Mouse (Mus musculus) T-helper 17 cell (primary cell): Measurements from ENCODE around the gene Galntl6.

Experiments used
- in situ Hi-C, 2 experiments: fragments of 300-600 bp; cut with MboI, MseI; formaldehyde crosslinking; loops; 1 replicate in 1 of 2; 2 replicates in 1 of 2; pipeline ENCODE4 v1.15.1; 2025; ENCODE audit warnings: high pct_unique_total_duplicates in 2 of 2

Galntl6 gene

DNA sequence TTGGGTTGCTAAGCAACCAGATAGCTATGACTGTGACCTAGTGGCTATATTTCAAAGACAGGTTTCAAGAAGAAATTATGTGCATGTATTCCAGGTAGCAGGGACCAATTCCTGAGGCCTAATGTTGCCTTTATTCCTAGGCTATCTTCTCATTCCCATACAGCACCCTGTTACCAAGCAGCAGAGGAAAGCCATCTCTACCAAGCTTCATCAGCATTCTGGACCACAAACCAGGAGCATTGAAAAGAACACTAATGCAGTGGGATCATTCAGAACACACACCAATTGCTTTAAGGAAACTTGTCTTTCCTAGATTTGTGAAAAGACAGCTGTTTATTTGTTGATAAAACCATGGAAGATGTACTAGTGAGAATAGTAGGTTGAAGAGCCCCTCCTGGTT is 622.4 kb downstream of the Galntl6 start:
- in situ Hi-C loops: no loop called here

DNA sequence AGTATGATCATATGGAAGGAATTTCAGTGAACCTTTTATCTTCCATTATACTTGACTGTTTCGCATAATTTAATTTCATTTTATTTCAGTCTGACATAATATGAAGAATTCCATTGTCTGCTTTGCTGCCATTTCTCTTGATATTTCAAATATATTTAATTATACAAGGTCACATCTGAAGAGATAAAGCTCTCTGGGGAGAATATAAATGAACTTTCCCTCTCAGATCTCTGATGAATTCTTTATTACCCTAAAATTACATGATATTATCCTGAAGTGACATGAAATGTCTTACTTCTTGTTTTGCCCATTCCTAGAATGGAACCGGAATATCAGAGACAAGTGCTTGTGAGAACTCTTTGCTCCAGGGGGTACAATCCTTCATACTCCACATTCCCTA is 647.0 kb downstream of the Galntl6 start:
- in situ Hi-C loops: no loop called here

DNA sequence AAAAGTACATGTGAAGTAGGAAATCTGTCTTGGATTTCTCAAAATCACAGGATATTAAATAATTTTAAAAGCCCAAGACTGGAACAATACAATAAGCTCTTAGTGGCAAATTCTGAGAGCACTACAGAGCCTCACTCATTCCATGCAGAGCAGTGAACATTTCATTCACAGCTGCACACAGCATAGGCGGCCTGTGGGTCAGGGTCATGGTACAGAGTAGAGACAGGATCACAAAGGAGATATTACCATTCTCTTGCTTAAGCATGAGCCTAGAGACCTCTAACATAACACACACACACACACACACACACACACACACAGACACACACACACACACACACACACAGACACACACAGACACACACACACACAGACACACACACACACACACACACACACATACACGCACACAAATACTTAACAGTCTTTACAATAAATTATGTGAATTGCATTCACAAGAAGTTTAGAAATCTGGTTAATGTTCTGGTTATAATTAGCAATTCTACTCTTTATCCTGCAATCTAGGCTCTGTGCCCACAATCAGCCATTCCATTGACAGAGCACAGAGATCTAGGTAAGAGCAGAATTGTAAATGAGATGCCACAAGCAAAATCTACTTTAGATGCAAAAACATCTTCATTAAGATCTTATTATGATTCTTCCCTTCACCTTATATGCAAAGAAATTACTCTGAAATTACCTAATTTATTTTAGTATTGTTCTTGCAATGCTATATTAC is 653.7 kb downstream of the Galntl6 start:
- in situ Hi-C loops: no loop called here

DNA sequence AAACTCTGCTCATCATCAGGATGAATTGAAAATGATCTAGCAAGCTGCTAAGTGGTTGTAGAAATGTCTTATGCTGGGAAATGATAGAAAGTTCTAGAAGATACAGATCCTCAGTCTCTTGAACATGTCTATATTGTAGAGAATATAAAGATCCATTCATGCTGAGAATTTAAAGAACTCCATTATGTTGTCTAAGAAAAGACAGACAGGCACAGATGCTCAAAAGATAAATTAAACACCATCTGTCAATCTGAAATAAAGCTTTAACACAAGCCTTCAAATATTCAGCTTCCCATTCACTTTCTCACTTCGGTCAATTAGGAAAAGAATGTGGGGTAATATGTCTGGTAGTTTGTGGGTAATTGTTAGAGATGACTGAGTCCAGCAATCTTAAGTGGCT is 658.8 kb downstream of the Galntl6 start:
- in situ Hi-C loops: no loop called here

DNA sequence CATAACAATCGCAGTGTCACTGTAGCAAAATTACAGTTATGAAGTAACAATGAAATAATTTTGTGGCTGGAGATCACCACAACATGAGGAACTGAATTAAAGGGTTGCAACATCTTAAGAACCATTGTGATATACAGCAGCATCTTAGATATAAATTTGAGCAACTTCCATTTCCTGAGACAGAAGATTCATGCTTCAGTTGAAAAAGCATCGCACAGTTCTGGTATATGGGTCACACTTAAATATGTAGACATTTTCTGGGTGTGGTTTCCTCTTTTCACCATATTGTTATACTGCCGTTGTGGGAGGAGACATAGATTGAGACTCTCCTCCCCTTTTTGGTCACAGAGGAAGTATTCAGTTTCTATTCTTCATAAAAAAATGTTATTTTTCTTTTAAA is 667.6 kb downstream of the Galntl6 start:
- in situ Hi-C loops: no loop called here

DNA sequence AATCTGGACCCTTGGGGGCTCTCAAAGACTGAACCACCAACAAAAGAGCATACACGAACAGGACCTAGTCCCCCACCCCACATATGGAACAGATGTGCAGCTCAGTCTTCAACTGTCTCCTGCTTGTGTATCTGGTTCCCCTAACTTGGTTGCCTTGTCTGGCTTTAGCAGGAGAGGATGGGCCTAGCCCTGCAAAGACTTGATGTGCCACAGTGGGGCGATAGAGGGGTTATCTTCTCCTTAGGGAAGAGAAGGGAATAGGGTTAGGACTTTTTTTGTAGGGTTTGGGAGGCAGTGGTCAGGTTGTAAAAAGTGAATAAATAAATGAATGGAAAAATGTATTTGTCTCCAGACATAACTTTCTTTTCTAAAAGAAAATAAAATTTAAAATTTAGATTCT is 678.2 kb downstream of the Galntl6 start:
- in situ Hi-C loops: no loop called here

DNA sequence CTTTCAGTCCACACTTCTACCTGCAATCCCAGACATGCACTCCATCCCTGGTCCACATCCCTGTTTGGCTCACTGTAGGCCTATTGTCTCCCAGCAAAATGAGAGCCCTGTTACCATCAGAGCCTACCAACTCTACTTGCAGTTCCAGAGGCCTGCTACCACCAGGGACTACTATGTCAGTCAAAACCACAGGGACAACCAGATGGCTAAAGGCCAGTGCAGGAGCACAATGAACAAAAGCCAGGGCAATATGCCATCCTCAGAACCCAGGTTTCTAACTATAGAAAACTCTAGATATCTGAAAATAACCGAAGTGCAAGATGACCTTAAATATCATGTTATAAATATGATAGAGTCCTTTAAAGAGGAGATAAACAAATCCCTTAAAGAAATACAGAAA is 683.7 kb downstream of the Galntl6 start:
- in situ Hi-C loops: no loop called here

DNA sequence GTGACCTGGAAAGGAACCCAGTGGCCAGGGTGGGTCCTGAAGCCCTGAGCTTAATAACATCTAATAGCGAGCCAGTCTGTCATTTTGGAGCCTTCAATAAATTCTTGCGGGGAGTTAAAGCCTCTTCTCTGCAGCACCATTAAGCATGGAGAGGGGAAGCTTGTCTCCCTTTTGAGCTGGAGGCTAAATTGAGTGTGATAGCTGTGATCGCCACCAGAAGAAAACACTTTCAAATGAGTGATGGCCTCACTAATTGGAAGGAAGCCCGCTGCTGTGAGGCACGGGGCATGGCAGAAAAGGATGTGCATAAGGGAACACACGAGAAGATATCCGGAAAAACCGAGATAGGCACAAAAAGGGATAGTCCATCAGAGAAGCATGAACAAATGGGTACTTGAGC is 694.6 kb downstream of the Galntl6 start:
- in situ Hi-C loops: no loop called here

DNA sequence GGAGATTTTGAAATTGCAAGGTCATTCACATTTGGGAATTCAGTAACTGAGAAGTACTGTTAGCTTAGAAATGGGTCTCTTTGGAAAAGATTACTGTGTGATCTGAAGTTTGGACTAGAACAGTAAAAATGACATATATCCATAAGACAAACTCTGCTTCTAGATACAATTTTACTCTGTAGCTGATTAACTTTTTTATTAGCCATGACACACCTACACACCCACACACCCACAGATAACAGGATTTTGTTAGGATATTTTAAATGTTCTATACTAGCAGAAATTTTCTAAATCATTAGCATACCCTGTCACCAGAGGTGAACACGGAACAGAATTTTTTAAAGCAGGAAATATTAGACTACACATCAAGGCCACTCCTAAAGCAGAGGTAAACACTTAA is 722.7 kb downstream of the Galntl6 start:
- in situ Hi-C loops: loop anchor here in 1 of 2 experiments (5.0 kb wide), 1 partner anchor 47 kb away; no protein-coding TSS in a partner anchor

DNA sequence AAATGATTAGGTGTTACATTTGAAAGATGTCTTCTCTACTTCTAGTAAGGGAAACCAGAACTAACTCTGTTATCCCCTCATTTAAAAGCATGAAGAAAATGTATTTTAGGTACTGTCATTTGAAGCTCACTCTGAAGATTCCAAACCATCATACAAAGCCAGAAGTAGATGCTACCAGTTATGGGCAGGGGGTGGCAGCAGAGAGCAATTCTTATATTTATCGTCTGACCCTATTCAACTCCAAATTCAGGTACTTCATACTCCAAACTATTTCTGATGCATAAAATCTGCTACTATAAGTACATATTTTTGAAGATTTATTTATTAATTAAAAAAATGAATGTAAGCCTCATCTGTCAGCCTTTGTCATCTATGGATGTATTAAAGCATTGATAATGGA is 765.5 kb downstream of the Galntl6 start:
- in situ Hi-C loops: no loop called here

DNA sequence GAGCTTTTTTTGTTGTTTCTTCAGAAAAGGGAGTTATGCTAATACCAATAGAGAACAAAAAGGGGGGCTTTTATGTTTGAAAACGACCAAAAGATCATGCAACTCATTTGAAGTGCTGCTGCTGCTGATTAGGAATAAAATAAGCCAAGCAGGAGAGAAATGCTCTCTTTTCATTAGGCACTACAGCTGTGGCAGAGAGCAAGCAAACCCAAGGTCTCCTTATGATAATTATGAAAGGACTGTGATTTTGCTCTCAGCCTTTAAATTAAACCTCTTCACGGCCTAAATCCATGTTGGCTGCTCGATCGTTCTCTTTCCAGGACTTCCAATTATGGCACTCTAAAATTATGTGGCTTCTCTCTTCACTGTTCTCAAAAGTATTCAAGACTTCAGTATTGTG is 825.7 kb downstream of the Galntl6 start:
- in situ Hi-C loops: no loop called here

DNA sequence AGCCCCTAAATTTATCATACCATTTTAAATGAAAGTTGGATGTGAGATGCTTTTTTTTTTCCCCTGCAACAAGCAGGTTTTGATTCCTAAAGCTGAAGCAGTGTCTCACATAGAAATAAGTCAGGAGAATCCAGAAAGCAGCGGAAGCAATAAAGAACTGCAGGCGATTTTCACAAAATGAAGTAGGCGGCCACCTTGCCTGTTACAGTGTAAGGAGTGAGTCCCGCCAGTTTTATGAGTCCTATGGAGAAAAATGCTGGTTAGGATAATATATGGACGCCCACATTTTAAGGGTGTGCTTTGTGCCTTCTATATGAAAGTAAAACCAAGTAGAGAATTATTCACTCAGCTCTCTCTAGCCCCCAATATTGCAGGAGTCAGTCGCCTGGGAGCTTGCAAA is 827.5 kb downstream of the Galntl6 start:
- in situ Hi-C loops: loop anchor here in 1 of 2 experiments (5.0 kb wide), 1 partner anchor 48 kb away; no protein-coding TSS in a partner anchor

DNA sequence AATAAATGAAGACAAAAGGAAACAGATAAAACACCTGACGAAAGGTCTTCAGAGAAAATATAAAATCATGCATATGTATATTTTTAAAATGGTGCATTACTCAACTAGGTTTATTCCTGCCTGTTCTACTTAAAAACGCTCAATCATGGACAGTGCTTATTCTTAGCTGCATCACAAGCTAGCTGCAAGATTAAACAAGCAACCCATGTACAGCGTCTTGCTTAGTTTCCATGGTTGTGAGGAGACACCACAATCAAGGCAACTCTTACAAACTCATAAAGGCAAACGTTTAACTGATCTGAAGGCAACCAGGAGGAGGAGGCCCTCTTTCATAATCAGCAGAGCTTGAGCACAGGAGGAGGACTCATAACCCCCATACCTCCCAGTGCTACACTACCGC is 830.7 kb downstream of the Galntl6 start:
- in situ Hi-C loops: loop anchor here in 1 of 2 experiments (5.0 kb wide), 1 partner anchor 44 kb away; no protein-coding TSS in a partner anchor

DNA sequence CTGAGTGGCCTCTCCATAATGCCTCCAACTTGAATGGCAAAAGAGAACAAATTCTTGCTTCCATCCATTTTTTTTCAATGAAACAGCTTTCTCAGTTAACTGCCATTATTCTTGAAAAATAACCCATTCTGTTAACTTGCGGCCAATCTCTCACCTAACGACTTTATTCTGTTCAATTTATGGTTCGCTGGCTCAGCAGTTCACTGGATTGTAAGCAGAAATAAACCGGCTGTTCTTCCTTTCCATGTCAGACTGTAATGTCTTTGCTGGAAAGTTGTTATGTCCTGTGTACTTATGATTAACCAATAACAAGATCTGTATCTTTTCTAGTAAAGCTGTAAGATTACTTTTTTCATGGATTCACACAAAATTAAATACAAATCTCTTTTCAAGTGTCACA is 837.8 kb downstream of the Galntl6 start:
- in situ Hi-C loops: no loop called here

DNA sequence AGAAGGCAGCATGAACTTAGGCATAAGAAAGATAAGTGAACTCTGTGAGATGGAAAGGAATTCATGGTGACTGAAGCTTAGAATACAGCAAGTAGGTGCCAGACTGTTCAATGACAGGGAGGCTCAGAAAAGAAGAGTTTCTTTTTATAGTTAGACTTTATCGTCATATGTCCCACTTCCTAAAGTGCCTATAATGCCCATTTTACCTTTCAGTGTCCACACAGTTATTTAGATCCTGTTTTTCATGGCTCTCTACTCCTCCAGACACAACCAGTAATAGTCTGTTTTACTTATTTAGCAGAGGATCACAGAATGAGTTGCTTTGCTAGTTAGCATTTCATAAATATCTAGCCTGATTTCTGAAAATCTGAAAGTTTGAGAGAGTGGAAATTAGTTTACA is 838.7 kb downstream of the Galntl6 start:
- in situ Hi-C loops: no loop called here

DNA sequence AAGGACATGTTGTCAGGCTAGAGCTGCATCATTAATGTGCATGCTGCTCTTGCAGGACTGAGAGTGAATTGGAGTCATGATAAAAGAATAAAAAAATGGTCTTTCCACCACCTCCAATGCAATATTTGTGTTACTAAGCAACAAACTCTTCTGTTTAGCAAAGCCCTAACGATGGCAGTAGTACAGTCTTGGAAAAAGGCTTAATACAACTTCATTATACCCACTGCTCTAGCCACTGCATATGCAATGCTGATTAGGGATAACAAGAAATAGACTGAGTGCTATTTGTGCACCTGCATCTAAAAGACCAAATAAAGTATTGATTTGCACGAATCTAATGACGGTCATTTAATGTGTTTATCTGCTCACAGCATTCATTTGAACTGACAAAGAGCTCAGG is 880.2 kb downstream of the Galntl6 start:
- in situ Hi-C loops: loop anchor here in 1 of 2 experiments (25.0 kb wide), 1 partner anchor 470 kb away; no protein-coding TSS in a partner anchor

DNA sequence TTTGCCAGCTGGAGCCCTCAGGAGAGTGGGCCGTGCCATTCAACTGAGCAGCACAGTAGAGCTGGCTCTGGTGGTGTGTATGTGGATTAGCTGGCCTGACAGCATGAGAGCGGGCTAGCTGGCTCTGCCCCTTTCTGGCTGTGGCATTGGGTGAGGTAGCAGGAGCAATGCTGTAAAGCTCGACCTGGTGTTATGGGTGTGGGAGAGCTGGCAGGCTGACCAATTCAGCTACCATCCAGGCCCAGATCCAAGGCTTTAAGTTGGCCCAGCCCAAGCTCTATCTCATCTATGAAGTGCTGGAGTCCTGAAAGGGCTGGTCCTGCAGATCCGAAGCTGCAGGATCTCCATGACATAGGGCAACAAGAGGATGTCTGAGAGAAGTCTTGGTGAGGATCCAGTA is 886.9 kb downstream of the Galntl6 start:
- in situ Hi-C loops: loop anchor here in 1 of 2 experiments (25.0 kb wide), 1 partner anchor 463 kb away; no protein-coding TSS in a partner anchor

DNA sequence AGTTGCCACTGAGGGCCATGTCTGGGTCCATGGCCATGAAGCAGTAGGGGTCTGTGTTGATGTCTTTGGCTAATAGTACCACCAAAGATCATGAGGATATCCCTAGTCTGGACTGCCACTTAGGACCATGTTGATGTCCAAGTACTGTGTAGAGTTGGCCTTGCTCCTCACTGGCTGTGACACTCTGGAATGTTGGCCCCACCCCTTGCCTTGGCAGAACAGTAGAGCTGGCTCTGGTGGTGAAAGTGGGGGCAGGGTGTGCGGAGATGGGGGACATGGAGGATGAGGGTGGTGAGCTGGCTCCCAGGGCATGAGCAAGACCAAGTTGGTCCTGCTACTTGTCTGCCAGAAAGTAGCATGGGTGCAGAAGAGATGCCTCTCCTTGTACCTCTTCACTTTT is 887.3 kb downstream of the Galntl6 start:
- in situ Hi-C loops: loop anchor here in 1 of 2 experiments (25.0 kb wide), 1 partner anchor 463 kb away; no protein-coding TSS in a partner anchor

DNA sequence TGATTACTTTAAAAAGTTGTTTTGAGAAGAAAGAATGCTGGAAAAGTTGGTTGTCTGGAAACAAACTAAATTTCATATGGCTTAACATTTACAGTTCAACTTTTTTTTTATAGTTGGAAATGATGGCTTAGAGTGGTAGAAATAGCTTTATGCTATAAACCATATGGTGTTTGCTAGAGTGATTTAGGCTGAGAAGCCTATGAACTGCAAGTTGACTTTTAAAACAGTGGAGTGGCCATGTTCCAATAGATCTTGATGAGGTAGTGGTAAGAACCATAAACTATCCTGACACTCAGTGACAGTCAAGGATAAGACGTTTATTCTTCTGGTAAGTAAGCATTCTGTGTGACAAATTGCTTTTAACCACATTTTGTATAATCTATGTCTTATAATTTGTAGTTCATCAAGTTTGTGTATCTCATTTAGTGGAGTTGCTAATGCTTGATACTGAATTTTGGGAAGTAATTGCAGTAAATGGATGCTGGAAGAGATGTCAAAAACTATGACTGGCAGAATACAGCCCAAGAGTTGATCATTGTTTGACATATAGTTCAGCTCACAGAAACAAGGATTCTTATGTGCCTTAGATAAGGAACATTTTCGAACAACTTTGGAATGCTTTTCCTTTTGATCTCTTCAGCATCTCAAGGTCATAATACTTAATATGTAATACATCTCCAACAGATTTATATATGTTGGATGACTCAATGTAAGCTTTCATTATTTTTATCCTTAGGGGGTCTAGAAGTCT is 888.8 kb downstream of the Galntl6 start:
- in situ Hi-C loops: no loop called here

DNA sequence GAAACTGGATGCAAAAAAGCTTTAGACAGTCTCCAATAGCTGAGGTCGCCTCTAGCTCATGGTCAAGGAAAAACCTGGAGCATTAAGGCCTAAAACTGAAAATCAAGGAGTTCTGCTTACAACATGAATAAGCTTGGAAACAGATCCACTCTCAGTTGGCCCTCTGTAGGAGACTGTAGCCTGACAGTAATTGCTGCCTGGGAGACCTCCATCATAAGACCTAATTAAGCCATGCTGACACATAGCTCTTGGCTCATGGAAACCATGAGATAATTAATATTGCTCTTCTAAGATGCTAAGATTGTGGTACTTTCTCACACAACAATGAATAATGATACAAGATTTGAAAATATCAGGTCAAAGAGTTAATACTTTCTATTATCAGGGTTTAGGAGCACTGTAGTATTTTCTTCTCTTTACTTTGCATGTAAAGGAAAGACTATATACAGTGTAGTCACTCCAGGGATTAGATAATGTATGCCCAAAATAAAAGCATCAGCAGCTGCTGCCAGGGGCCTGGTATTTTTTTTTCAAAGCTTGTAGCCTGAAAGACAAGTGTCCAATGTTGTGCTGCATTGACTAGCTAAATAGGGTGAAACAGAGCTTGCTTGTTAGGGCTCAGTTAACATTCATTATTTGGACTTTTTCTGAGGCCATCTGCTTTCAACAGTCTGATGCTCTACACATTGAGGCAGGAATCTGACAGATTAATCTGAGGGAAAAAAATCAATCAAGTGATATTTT is 922.8 kb downstream of the Galntl6 start:
- in situ Hi-C loops: no loop called here

DNA sequence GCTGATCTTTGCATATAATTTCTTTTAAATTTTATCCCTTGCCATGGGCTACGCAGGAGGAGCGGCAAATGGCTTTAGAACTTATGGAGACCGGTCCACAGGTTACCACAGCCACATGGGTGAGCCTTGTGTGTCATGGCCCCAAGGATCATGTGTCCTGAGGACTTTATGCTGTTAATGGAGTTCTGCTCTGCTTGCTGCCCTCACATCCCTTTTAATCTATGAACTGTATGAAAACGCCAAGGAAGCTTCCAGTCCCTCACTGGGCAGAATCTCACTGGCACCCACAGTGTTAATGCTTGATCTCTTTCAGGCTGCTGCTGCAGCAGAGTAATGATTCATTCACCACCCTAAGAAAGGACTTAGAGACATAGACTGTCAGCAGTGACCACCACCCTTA is 935.1 kb downstream of the Galntl6 start:
- in situ Hi-C loops: no loop called here

DNA sequence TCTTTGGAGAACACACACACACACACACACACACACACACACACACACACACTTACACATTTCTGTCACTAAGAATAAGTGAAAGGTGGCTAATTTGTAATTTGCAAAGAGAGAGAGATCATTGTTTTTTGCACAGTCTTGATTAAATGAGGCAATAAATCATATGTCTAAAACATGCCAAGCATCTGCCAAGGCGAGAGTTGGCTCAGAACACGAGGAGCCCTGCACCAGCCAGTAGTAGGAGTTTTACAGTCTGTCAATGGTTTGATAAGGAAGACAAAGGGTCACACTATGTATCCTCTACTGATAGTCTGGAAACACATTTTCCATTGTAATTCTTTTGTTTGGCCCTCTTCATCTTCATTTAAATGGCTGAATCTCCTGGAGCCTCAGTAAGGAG is 938.3 kb downstream of the Galntl6 start:
- in situ Hi-C loops: no loop called here
